Mouse (Mus musculus) lung, postnatal 0 days (tissue): ENCODE data around the gene Ankrd52. TPM values are rescaled to one million over a fixed set of nuclear protein-coding genes. Genes with fewer than 3 reads are reported as not detected.

ENCODE experiments used
- ATAC-seq: fragments of 200-750 bp; cut with Nextera tagmentation; 2 replicates; pipeline ENCODE4 v1.8.0; 2017; ENCODE audit warnings: moderate library complexity
- DNase-seq: peaks from one replicate; pipeline ENCODE4 v3.0.0-alpha.2; 2016; ENCODE audit warnings: low spot score
- H3K27ac ChIP-seq: fragments of 300-500 bp; sonication (generic); 2 replicates; pipeline ENCODE4 v1.5.1; 2014; ENCODE audit warnings: antibody characterized with exemption, mild to moderate bottlenecking, low read length, mixed read lengths
- H3K27me3 ChIP-seq: fragments of 300-500 bp; sonication (generic); replicated peaks from 2 replicates; pipeline ENCODE4 v1.6.1; 2014; ENCODE audit warnings: low read length, mixed read lengths; ENCODE audit not compliant: insufficient read depth
- H3K36me3 ChIP-seq: fragments of 300-500 bp; sonication (generic); 2 replicates; pipeline ENCODE4 v1.6.1; 2014; ENCODE audit warnings: low read length, mixed read lengths; ENCODE audit not compliant: insufficient read depth
- H3K4me1 ChIP-seq: fragments of 300-500 bp; sonication (generic); 2 replicates; pipeline ENCODE4 v1.6.1; 2014; ENCODE audit warnings: antibody characterized with exemption, low read depth, low read length, mixed read lengths; ENCODE audit not compliant: insufficient read depth
- H3K4me2 ChIP-seq: fragments of 300-500 bp; sonication (generic); replicated peaks from 2 replicates; pipeline ENCODE4 v1.6.1; 2014; ENCODE audit warnings: low read depth, mild to moderate bottlenecking, low read length, moderate library complexity, mixed read lengths
- H3K4me3 ChIP-seq: fragments of 300-500 bp; sonication (generic); 2 replicates; pipeline ENCODE4 v1.5.1; 2014; ENCODE audit warnings: low read depth, low read length
- H3K9ac ChIP-seq: fragments of 300-500 bp; sonication (generic); replicated peaks from 2 replicates; pipeline ENCODE4 v1.6.1; 2014; ENCODE audit warnings: low read depth, mild to moderate bottlenecking
- H3K9me3 ChIP-seq: fragments of 300-500 bp; sonication (generic); 2 replicates; pipeline ENCODE4 v1.6.1; 2016; ENCODE audit warnings: low read length, mixed read lengths
- CTCF ChIP-seq: IDR thresholded peaks from 2 replicates; pipeline ENCODE4 v1.5.1; 2016; ENCODE audit warnings: antibody characterized with exemption, mild to moderate bottlenecking
- EP300 ChIP-seq: IDR thresholded peaks from 2 replicates; pipeline ENCODE4 v1.6.1; 2016; ENCODE audit warnings: antibody characterized with exemption, mild to moderate bottlenecking, control low read depth
- WGBS: fragments of 180-500 bp; shearing (Covaris S2); extraction: QIAGEN DNeasy Blood & Tissue Kit; methylation state at CpG from one replicate; pipeline ENCODE4 v1.1.7; 2014; 5-methylcytosine and 5-hydroxymethylcytosine counted together
- polyA plus RNA-seq: library from polyadenylated mRNA; unstranded; fragments of >200 nt; fragmentation: Nextera tagmentation; extraction: Ambion mirVana; gene quantifications from 2 replicates; pipeline ENCODE4 v1.2.1, GENCODE M21; 2015

Gene Ankrd52
- polyA plus RNA-seq, 1 experiment from 2014 or later: 4.2 TPM

GRCm38 (mm10) chr10:128347541-128347940 lies 29.4 kb upstream of the Ankrd52 start:
- Histone ChIP-seq H3K27me3 (no peaks in the 10 kb centered on the region), H3K27ac (no peak overlapping the region), H3K9ac (no peak overlapping the region), H3K9me3 (no peaks in the 10 kb centered on the region), H3K4me3 (no peak overlapping the region), H3K36me3 (peaks cover 19% of the 10 kb centered on the region; the same call in 1 of the 2 replicates), H3K4me1 (no peaks in the 10 kb centered on the region), H3K4me2 (no peak overlapping the region)
- no peak for DNase-seq
- TF ChIP-seq EP300 (no peak), CTCF (no peak)
- WGBS: 85% methylated on average over 8 of the region's 8 CpGs
- no peak for ATAC-seq

GRCm38 (mm10) chr10:128358796-128359195 lies 18.1 kb upstream of the Ankrd52 start:
- Histone ChIP-seq H3K27ac (no peak overlapping the region), H3K9ac (no peak overlapping the region), H3K4me3 (no peak overlapping the region), H3K9me3 (no peaks in the 10 kb centered on the region), H3K4me2 (no peak overlapping the region), H3K27me3 (no peaks in the 10 kb centered on the region), H3K4me1 (no peaks in the 10 kb centered on the region), H3K36me3 (peaks cover 36% of the 10 kb centered on the region)
- peak; percentile 49; the same call in 1 of the 2 replicates for ATAC-seq
- peak; percentile 74 for DNase-seq
- TF ChIP-seq CTCF (peak; percentile 80), EP300 (no peak)
- WGBS: 36% methylated on average over 2 of the region's 2 CpGs

- ATAC-seq (no peak), DNase-seq (no peak)
- Histone ChIP-seq H3K4me3 (no peak overlapping the region), H3K9ac (no peak overlapping the region), H3K27ac (no peak overlapping the region), H3K36me3 (peaks cover 32% of the 10 kb centered on the region), H3K27me3 (no peaks in the 10 kb centered on the region), H3K4me1 (no peaks in the 10 kb centered on the region), H3K4me2 (no peak overlapping the region), H3K9me3 (no peaks in the 10 kb centered on the region)
- TF ChIP-seq CTCF (no peak), EP300 (no peak)
- 79% methylated on average over 6 of the region's 6 CpGs for WGBS
Observed at GRCm38 (mm10) chr10:128359226-128359625, 17.7 kb upstream of the Ankrd52 start.

- 85% methylated on average over 6 of the region's 6 CpGs for WGBS
- H3K9ac ChIP-seq: no peak overlapping the region
- no peak for TF ChIP-seq CTCF
- TF ChIP-seq EP300: no peak
- ATAC-seq (no peak), DNase-seq (no peak)
- H3K27ac ChIP-seq: no peak overlapping the region
- H3K36me3 ChIP-seq: peaks cover 27% of the 10 kb centered on the region
- no peaks in the 10 kb centered on the region for H3K27me3 ChIP-seq
- H3K4me2 ChIP-seq: no peak overlapping the region
- no peaks in the 10 kb centered on the region for H3K9me3 ChIP-seq
- H3K4me3 ChIP-seq: no peak overlapping the region
- H3K4me1 ChIP-seq: no peaks in the 10 kb centered on the region
Observed at GRCm38 (mm10) chr10:128361836-128362235, 15.1 kb upstream of the Ankrd52 start.

- ATAC-seq: peak; percentile 37; the same call in 1 of the 2 replicates
- peak; percentile 44 for DNase-seq
- TF ChIP-seq CTCF (peak; percentile 72), EP300 (no peak)
- WGBS: 37% methylated on average over 3 of the region's 3 CpGs
- Histone ChIP-seq H3K27me3 (no peaks in the 10 kb centered on the region), H3K9ac (no peak overlapping the region), H3K36me3 (peaks cover 27% of the 10 kb centered on the region), H3K9me3 (no peaks in the 10 kb centered on the region), H3K4me1 (peaks cover 1% of the 10 kb centered on the region; the same call in 1 of the 2 replicates), H3K4me3 (no peak overlapping the region), H3K27ac (no peak overlapping the region), H3K4me2 (no peak overlapping the region)
Observed at GRCm38 (mm10) chr10:128362568-128362967, 14.3 kb upstream of the Ankrd52 start.

GRCm38 (mm10) chr10:128367899-128368401 lies 9.0 kb upstream of the Ankrd52 start:
- Histone ChIP-seq H3K27me3 (no peaks in the 10 kb centered on the region), H3K4me3 (peak overlapping the region; percentile 70), H3K4me1 (peaks cover 5% of the 10 kb centered on the region; the same call in 1 of the 2 replicates), H3K9me3 (no peaks in the 10 kb centered on the region), H3K27ac (peak overlapping the region; percentile 90), H3K4me2 (peak overlapping the region; percentile 70), H3K36me3 (peaks cover 7% of the 10 kb centered on the region), H3K9ac (peak overlapping the region; percentile 54)
- WGBS: 16% methylated on average over 19 of the region's 19 CpGs
- no peak for ATAC-seq
- DNase-seq: no peak
- no peak for TF ChIP-seq EP300
- TF ChIP-seq CTCF: 0 out of 2 replicates have a peak, but pooled peaks have one; percentile 5
